Mouse (Mus musculus) ovary, postnatal 10 days (tissue): ENCODE measurements at regions not wholly inside any gene's neighbourhood (a gene's known extent, or its start where the extent isn't known, plus 50 kb on each side); places are given as distances from the start of the nearest gene placed in this dataset.

ENCODE experiments used
- DNase-seq: peaks from one replicate; pipeline ENCODE4 v3.0.0; 2022; ENCODE audit warnings: low spot score

DNA sequence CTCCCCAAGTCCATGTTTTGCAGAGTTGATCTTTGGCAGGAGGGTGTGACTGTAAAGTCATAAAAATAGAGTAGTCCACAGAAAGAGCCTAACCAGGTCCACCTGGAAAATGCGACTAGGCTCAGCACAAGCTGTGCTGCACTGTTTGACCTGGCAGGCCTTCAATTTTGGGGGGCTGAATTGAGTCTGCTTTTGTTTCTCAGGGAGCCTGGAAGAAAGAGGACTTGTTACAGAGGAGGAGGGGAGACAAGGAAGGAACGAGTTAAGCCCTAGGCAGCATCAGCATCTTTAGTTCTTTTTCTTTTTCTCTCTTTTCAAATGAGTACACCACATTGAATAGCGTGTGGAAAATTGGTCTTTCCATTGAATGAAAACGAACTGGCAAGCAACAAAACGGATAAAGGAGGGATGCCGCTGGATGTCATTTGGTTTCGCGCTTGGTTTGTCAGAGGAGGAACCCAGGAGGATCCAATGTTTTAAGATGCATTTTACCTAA lies 516.1 kb downstream of the Gja1 start:
- DNase-seq, result no peak

DNA sequence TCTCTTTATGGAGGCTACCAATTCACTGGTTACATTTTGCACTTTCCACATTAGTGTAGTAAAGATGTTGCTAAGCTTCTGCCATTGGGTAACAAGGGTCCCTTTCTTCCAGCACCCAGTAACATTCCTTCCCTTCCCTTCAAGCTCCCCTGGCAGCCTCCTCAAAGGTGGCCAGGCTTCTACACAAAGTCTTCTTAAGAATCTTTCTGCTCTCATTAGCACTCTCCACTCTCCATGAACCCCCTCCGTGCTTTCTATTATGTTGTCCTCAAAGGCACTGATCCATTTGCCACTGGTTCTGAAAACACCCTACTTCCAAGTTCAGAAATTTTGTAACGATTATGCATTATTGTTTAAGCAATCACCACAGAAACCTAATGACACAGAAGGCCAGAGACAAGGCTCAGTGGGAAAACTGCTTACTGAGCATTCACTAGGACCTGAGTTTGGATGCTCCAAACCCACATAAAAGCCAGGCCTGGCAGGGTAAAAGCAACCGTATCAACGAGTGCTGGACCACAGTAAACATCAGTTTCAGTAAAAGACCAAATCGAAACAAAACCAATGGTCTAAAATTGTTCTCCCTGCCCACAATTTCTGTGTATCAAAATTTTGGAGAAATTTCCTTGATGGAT lies 522.6 kb downstream of the Gja1 start:
- DNase-seq, result no peak

DNA sequence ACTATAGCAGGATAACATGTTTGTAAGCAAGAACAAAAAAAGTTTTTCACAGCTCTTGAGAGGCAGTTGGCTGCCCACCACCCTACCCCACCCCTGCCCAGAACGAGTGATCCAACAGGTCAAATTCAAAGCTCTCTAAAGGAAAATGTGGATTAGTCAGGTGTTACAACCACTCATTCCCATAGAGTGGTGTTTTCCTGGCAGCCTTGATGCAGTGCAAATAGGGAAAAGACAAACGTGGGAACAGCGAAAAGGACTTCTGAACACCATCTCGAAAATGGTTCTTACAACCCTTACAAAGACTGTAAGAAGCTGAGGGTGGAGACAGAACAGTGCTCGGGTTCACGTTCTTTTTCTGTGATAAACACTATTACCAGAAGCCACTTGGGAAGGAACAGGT lies 523.8 kb downstream of the Gja1 start:
- DNase-seq, result no peak

DNA sequence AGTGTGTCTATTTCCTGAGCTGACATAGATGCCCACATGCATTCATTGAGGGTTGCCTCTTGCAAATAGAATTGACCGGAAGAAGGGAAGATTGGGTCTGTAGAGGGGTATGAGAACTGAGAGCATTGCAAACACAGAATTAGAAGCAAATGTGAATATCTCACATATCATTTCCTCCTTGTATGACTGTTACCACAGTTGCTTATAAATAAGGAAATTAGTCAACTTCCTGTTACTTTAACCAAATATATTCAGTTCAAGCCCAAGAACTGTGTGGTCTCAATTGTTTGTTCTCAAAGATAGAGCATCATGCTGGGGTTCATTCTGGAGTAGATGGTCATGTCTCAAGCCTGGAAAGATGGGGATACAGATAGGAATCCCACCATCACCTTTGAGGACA lies 535.6 kb downstream of the Gja1 start:
- DNase-seq, result no peak

DNA sequence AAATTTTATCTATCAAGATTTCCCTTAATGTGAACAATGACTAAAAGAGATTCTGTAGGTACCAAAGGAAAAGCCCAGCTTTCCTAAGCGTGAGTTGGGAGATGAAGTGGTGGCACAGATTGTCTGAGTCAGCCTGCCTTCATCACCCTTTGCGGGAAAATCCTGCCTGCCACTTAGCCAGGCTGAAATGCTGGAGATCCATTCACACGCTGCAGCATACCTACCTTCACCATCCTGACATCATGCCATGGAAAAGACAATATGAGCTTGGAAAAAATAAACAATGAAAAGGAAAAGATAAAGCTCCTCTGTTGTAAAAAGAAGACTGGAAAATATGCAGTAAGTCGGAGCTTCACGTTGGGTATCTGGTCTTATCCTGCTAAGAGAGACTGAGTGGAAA lies 537.0 kb downstream of the Gja1 start:
- DNase-seq, result no peak

DNA sequence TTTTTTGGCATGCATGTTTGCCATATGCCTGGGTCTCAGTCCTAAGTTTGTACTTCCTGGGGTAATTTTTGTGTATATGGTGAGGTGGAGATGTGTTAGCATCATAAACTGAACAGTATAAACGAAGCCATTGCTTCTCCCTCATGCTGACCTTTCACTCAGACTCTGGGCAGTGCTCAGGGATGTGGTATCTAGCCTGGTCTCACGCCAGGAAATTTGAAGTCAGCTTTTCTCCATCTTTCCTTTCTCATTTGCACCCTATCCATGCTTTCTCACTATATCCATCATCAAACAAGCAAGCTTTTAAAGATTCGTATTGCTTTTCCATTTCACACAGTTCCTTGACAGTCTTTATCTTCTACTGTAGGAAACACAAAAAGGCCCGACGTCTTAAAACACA lies 541.3 kb downstream of the Gja1 start:
- DNase-seq, result no peak

DNA sequence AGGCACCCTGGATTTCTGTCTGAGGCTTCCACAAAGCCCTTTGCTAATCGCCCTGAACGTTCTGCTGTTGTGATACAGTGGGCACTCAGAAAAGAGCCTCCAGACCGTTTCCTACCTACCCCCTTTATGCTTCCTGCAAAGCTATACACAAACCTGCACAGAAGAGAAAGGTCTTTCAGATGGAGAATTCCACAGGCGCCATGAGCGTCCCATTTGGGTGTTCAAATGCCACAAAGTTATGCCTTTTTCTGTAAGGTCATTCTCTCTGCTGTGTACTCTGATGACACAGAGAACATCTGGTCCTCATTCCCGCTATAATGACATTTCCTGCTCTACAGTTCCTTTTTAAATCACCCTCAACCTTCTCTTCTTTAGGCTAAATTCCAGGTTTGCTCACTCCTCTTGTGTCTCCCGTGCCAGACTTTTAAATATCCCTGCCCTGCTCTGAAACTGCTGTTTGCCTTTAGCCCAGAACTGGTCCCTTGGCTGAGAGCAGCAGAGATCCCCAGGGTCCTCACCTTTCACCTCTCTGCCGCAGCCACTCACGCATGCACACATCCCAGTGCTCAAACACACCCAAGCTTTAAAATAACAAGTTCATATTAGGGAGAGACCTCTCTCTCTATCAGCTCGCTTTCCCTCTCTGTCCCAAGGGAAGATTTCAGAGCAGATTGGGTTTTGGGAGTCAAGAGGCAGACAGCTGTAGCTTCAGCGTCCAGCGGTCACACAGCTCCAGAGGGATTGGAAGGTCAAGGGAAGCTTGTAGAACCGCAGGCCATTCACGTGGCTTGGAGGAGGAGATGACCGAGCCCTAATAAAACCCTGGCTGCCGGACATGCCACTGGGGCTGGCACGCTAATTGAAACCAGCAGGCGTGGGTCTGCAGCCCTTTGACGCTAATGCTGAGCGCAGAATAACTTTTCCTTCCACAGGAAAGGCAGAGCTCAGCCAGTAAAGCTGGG lies 543.9 kb downstream of the Gja1 start:
- peak; percentile 30 for DNase-seq

DNA sequence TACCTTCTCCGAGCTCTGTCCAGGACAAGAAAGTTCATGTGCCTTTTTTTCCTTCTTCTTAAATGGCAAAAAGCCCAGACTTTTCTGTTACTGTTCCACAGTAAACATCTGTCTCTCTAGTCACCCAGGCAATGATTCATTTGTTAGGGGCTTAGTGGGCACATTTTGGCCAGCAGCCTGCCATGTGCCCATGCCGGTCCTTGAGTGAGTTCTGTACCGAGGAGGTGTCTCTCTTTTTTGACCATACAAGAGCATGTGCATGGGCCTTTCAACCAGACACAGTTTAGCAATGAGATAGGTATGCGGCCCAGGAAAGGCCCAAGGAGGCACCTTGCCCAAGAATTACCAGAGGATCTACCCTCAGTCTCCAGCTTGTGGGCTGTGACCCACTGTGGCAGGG lies 551.0 kb upstream of the Hsf2 start:
- no peak for DNase-seq

DNA sequence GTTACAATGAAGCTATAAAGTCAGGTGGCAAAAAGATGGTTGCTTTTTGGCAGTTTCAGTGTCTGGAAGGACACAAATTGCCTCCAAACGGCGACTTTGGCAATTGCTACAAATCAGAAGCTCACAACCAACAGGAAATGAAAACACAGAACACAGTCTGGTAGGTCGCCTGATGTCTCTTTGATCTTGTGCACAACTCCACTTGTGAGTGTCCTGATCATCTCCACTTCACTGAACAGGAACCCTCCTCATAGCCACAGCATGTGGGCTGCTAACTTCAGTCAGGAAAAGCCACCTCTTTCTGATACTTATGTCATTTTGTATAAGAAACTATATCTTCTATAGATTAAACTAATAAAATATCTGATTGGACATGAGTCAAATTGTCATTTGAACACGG lies 544.2 kb upstream of the Hsf2 start:
- DNase-seq, result no peak

DNA sequence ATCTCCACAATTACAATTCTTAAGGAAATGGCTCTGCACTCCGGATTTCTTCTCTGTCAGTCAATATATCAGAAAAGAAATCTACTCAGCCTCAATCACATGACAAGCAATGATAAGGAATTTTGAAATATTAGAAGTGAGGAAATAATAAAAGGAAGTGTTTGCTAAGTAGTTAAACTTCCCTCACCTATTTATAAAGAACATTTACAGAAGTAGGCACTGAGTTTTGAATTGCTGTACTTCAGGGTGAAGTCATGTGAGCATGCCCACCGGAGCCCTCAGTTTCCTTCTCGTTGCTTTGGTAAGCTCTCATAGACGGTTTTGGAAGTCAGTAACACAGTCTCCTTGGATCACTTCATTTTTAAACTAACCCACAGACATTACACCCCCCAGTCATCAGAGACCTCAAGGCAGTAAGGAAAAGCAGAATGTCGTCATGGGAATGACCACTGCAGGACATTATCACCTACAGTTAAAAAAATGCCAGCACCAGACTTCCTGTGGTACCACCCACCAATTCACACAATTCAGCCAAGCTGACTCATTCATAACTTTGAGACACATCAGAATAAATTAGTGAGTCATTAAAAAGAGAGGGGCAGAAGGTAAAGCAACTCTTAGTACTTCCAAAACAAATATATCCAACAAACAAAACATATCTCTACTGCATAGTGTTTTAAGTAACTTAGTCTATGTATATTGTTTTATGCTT lies 541.6 kb upstream of the Hsf2 start:
- no peak for DNase-seq

DNA sequence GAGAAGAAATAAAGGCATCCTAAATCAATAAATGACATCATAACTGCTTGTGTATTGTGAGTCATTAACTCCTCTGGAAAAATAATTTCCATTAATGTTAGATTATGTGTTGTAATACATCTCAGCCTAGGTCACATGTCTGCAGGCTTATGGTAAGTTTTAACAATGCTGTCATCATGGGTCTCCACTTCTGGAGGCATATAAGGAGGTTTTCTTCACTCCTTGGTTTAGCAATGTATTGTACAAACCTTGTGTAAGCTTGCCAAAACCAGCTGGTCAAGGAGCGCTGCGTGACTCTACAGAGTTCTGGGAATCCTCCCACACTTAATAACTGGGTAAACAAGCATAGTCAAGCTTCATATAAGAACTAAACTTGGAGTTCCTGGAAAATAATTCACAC lies 529.5 kb upstream of the Hsf2 start:
- no peak for DNase-seq

DNA sequence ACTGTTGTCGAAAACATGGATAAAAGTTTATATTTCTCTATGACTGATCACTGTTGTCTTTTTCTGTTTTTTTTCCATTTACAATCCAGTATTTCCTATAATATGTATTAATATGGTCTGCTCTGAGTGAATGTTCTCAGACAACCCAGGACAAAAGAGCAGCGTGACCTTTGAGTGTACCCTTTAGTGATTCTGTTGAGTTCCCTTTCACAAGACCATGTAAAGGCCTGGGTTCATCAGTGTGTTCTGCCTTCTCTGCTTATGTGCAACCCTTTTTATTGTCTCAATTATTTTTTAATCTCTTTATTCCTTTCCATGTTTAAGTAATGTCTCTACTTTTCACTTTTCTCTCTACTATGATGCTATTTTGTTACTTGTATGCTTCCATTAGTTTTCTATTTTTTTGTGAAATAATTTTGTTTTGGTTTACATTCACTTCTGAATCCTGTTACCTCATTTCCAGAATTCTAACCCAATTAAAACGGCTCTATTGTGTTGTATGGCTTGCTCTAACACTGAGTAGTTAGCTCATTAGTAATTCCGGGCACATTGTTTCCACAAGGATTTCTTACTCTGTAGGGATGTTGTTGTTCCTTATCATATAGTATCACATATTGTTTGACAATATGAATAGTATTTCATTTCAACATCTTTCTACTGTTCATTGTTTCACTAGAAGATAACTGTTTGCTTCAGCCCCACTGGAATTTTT lies 523.9 kb upstream of the Hsf2 start:
- no peak for DNase-seq

DNA sequence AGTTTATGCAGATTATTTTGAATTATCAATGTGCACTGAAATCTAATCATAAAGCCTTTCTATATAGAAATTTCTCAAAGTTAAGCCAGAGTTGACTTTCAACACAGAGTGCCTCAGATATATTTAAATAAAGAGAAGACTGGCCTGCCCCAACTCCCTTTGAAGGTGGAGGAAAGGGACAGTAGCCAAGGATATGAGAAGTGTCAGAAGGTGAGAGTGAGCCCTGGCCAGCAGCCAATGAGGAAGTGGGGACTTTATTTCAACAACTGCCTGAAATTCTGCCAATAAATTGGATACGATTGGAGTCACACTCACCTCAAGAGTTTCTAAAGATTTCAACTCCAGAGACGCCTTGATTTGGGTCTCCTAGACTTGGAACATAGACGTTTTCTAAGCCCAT lies 523.0 kb upstream of the Hsf2 start:
- DNase-seq, result no peak

DNA sequence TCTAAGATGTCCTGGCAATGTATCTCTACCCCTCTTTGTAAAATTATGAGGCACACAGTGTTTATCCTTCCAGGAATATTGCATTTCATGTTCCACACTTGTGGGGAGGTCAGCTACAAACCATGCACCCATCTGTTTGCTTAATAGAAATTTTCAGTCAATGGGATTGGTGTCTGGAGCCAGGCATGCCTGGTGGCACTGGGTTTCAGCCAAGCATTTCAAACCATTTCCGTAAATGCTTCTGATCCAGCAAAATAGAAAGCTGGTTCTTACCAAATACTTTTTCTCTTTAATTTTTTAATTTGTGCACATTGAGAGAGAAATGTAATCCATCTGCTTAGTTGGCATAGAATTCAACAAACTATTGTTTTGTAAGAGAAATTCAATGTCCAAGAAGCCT lies 517.3 kb upstream of the Hsf2 start:
- no peak for DNase-seq

DNA sequence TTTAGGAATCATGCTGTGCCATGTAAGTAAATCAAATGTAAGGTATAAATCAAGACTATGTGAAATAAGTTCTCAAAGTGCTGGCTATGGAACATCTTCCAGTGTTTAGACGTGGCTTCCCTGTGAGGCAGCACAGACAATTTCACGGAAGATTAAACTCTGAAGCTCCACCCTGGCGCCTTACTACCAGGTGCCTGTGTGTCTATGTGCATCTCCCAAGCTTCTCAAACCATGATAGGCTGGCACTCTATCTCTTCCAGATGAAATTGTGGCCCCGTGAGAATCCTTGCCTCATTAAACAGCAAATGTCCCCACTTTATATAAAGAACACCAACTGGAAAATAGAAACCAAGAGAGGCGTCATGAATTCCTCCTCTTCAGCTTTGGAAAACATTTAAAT lies 511.4 kb upstream of the Hsf2 start:
- DNase-seq, result no peak

DNA sequence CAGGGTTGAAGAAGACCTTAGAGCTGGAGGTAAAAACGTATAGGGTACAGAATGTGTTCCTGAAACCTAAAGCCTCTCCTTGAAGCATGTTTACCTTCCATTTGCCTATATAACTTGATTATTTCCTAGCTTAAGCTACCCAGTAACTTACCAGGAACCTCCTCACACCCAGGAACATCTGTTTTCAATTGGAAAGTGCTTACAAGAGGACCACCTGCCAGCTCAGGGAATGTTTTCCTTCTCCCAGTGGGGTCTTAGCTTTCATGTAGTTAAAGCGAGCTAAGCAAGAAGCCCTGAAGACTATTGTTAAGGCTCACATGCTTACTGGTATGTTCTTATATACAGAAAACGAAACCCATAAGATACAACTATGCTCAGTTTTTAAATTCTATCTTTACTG lies 506.6 kb upstream of the Hsf2 start:
- DNase-seq, result no peak

DNA sequence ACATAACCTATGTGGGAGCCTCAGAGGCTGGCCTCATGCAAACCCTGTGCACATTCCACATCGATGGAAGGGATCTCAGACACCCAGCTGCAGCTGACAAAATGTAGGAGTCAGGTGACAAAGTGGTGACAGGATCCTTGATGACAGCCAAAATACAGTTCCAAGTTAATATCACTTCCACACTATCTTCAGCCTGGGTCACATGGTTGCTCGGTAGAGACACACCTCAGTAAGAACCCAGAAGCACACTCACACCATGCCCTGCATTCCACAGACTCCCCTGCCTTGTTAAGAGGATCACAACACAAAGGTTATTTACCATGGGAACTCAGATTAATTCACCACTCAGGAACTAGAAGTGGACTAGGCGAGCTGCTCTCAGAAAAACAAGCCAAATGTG lies 505.4 kb upstream of the Hsf2 start:
- no peak for DNase-seq

DNA sequence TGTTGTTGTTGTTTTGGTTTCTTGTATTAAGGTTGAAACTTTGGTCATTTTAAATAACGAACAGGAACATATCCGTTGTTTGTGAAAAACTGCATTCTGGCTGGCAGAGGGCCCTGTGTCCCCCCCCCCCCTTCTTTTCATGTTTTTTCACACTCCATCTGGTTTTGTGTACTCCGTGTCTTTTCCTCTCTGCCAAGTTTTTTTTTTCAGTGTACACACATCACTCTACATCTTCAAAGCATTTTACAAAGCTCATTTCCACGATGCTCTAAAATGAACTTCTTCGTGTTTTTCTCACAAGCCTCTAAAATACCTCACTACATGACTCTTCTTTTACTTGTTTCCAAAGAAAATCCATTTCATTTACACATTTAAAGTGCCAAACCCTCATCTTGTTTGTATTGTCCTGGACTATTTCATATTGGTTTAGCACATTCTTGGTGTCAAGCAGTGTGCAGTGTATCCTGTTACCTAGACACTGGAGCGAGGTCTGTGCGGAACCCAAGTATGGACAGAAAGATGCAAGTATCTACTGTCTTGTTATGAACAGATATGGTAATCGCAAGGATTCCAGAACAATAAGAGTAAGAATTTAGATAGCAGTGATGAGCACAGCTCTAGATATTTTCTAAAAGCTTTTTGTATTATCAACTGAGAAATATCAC lies 503.5 kb upstream of the Hsf2 start:
- no peak for DNase-seq

DNA sequence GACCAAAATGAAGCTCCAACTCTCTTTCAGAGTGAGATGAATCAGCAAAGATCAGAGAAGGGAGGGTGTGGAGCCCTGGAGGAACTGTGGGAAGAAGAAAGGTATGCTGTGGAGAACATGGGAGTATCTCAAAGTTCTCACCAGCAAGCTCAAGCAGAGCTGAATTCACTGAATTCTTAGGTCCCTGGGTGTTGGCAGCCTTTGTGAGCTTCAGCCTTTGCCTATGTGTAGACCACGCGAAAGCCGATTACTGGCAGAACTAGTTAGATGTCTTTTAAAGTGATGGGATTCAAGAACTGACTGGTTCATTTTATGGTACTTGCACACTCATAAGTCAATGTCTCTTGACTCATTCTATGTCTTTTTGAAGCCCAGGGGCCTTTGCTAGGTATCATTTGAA lies 491.2 kb upstream of the Hsf2 start:
- no peak for DNase-seq

DNA sequence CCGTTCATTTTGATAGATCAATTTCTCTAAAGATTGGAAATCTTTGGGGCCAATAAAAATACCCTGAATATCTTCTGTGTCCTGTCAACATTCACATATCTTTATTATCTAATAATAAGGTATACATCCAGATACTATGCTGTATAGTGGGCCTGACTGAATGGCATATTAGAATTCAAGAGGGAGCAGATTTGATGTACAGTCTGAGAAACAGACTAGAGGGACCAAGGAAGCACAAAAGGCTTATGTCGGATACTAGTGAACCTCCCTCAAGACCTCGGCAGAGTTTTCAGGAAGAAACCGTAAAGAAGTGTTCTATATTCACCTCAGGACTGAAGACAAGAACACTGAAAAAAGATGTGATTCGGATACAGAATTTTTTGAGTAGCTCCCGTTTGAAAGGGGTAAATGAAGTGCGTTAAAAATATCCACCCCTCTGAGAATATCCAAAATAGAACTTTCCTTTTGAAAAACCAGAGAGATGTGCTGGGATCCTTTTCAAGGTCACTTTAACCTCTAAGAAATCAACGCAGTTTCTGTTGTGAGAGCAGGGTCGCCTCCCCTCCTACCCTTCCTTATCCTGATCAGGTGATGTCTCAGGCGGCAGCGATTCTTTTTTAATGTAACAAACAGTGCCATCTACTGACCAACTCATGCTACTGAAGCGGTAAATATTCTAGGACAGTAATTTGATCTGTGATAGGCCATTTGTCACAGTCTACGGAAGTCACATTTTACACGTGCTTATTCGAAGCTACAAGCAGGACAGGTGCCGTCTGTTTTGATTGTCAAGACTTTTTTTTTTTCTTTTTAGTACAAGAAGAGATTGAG lies 485.1 kb upstream of the Hsf2 start:
- peak; percentile 10 for DNase-seq

DNA sequence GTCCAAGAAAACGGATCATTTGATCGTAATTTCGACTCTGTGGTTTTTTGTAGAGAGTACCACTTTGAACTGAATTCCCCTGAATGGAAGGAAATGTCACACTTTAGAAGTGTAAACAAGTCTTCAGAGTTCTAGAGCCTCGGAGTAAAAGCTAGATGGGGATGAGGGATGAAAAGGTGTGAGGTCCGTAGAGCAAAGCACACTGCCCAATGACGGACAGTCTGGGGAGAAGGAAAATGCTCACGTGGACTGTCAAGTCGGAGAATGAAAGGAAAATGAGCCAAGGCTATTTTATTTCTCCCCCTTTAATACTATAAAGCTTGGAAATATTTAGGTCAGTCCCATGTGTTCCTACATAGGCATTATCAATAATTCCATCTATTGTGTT lies 484.5 kb upstream of the Hsf2 start:
- no peak for DNase-seq
